Mouse (Mus musculus): ENCODE data around the gene Ugt1a1.
"Not testable (repeated sequence)": the region's sequence is repeated elsewhere in the genome, so short reads cannot be mapped to it uniquely, and the experiment has no call there.

Gene Ugt1a1

DNA sequence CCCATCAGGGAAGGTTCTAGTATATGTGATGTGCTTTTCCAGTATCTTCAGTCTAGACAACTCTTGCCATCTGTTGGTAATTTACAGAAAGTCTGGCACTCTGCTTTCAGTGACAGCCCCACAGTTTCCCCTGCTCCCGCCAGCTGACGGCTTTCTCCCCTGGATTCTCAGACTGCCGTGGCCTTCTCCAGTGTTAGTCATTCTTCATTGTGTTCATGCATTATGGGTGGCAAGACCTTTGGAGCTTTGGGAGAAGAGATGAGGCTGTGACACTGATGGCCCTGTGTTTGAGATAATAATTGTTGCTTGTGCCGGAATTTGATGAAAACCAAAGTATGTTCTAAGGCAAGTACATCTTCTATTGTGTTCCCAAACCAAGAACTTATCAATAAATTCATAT is 6.8 kb downstream of the Ugt1a1 start:
- DNase-seq (ENCODE audit: low spot score in 2 of 2), result no peak

DNA sequence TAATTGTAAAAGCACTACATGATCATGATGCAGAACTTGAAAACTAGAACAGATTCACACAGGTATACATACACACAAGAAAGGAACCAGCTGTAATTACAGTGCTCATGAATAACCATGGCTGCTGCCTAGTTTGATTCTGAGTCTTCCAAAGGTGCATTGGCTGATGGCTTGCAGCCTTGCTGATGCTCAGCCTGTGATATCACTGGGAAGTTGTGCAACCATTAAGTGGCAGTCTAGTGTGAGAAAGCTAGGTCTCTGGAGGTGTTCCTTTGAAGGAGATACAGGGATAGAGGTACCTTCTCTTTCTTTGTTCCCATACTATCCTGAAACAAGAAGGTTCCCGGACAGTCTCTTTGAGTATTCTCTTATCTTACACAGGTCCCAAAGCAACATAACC is 7.3 kb downstream of the Ugt1a1 start:
- DNase-seq (ENCODE audit: low spot score in 2 of 2), result no peak

DNA sequence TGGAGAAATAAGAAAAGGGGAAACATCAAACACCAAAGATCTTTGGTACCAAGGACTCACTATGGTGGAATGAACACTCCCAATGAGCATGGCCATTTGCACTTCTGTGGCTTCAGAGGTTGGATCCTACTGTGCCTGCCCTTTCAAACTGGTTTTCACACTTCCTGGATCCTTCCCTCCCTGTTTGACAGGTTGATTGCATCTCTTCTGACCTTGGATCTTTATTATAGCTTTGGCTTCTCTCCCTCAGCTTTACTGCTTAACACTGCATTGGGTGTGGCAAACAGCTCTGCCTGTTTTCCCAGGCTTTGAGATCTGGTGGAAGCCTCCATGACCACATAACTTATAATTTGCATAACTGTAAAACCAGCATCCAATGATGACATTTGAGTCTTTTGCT is 8.6 kb downstream of the Ugt1a1 start:
- no peak for DNase-seq (ENCODE audit: low spot score in 2 of 2)

DNA sequence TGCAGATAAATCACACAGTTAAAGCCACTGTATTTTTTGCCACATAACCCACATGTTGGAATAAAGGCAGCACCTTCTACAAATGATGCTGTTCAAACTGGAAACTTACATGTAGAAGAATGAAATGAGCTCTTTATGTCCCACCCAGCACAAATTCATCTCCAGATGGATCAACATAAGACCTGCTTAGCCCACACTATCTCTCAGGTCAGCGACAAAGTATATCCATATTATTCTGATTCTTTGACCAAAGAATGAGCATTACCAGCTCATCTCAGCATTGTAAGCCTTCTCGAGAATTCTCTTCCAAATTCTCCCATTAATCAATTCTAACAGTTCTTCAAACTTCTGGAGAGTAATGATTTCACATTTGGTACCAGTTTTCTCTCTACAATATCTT is 10.5 kb downstream of the Ugt1a1 start:
- DNase-seq (ENCODE audit: low spot score in 2 of 2), result no peak

DNA sequence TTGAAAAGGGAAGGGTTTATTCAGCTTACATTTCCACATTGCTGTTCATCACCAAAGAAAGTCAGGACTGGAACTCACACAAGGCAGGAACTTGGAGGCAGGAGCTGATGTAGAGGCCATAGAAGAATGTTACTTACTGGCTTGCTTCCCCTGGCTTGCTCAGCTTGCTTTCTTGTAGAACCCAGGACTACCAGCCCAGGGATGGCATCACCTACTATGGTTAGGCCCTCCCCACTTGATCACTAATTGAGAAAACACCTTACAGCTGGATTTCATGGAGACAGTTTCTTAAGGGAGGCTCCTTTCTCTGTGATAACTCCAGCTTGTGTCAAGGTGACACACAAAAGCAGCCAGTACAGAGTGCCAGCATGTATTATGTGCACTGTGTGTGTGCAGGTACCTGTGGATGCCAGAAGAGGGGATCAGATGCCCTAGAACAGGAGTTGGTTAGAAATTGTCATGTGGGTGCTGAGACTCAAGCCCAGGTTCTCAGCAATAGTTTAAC is 11.3 kb downstream of the Ugt1a1 start:
- not testable (repeated sequence) for DNase-seq (ENCODE audit: low spot score in 2 of 2)

DNA sequence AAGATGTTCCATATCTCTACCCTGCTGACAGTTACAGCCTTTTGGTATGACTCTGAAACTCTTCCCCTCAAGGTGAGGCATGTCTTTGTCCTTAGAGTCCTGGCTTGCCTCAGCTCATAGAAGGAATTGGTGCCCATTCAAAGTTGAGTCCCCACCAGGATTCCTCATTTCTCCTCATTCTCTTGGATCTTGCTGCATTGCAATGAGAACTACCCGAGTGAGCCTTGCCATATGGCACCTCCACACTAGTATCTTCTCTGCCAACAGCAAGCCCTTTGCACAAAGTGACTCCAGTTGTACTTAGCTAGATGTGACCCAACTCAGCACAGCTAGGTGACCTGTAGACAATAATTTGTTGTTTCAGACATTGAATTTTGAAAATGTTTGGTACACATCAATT is 11.8 kb downstream of the Ugt1a1 start:
- DNase-seq (ENCODE audit: low spot score in 2 of 2), result no peak

DNA sequence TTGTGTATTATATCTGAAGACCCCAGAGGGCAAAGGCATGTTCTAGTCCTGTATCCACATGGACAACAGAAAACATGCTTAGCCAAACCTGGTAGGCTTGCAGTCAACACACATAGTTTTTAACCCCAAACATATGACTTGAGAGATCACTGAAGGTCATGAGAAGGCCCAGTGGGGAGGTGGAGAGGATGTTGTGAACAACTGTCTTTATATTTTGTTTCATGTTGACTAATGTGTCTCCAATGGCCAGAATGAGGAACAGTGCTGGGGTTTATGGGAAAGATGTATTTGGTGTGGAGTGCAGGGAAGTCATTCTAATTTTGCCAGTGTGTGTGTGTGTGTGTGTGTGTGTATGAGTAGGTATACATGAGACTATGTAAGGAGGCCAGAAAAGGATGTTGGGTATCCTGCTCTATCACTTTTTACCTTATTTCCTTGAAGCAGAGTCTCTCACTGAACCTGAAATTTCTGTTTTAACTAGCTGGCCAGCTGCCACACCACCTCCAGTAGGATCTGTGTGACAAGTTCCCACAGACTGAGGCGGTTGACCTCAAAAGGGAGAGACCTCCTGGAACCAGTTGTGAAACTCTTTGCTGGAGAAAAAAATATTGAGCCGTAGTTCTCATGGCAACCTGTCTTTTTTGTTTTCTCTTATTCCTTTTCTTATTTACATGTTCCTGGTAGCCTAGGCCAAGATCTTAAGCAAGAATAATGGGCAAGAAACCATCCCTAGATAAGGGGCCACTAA is 12.4 kb downstream of the Ugt1a1 start:
- DNase-seq (ENCODE audit: low spot score in 2 of 2), result no peak

DNA sequence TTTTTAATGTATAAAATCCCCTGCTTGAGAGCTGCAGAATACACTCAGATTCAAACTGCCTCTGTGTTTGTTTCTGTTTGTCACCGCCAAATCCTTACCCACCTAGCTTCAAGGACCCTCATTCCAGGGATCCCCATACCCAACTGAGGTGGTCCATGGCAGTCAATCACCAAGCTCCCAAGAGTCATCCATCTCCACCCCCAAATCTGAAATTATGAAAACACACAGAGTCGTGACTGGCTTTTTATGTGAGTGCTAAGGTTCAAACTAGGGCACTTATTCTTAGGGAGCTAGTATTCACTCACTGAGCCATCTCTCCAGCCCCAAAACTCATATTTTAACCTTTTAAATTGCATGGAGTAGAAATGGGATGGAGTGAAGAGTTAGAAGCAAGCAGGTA is 13.5 kb downstream of the Ugt1a1 start:
- DNase-seq (ENCODE audit: low spot score in 2 of 2), result not testable (repeated sequence)

DNA sequence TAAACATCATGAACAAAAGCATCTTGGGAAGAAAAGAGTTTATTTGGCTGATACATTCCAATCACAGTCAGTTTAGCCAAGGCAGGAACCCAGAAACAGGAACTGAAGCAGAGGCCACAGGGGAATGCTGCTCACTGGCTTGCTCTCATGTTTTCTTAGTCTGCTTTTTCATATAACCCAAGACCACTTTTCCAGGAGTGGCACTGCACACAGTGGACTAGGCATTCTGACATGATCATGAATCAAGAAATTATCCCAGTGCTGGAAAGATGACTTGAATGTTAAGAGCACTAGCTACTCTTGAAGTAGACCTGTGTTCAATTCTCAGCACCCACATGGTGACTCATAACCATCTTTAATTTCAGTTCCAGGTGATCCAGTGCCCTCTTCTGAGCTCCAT is 14.0 kb downstream of the Ugt1a1 start:
- DNase-seq (ENCODE audit: low spot score in 2 of 2), result no peak

DNA sequence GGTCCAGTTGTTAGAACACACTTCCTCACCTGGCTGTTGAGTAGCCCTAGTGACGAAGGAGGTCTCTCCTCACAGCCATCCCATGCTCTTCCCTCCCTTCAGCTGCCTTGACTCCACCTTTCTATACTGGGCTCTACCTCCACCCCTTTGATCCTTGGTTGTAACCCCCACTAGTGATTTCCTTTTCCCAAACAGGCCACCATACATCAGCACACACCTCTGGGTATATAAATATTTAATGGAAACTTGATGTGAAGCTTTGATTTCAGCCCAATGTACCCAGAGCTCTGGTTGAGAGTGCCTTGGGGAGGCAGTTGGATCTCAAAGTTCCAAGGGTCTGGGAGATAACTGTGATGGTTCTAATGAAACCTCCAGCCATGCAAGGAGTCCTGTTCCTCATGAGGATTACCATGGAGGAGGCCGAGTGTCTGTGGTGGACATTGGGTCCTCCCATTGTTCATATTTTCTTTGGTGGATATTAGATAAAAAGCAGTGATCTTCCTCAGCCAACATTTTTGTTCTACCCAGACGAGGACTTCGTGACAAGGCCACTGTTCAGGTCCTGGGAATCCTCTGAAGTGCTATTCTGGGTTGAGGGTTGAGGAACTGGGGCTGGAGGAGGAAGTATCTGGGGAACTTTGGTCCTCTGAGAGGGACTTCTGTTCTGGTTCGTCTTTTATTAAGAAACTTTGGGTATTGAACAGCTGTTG is 15.1 kb downstream of the Ugt1a1 start, which contains the start of gene Mroh2a:
Gene Mroh2a, plus strand, starts transcription at position 317 of the 710 bp plus-strand sequence.
- no peak for DNase-seq (ENCODE audit: low spot score in 2 of 2)

DNA sequence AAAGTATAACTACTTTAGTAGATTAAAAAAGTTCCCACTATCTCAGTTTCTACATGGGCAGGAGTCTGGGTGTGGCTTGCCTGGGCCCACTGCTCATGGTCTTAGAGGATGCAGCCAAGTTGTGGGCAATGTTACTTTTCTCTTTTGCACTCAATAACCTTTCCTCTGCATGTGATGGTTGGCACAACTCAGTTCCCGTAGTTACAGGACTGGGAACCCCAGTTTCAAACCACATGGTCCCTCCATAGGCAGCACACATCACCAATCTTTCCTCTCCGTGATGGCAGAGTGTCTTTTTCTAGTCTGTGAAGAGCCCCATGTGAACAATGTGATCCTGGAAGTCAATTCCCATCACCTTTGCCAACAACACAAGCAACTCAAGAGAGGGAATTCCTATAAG is 15.7 kb downstream of the Ugt1a1 start:
- DNase-seq (ENCODE audit: low spot score in 2 of 2), result no peak

DNA sequence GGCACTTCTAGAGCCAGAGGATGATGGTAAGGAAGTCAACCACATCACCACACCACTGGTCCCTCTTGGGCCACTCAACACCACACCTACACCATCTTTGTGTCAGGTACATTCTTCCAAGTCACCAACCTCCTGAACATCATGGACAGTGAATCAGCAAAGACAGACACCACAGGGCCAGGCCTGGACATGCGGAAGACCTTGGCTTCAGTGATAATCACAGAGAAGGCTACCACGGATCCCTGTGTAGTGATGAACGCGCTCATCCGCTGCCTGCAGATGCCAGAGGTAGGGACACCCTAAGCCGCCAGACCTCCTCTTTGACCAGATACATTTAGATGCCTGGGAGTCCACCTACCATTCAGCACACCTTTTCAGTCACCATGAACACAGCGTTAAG is 16.4 kb downstream of the Ugt1a1 start:
- DNase-seq (ENCODE audit: low spot score in 2 of 2), result no peak

DNA sequence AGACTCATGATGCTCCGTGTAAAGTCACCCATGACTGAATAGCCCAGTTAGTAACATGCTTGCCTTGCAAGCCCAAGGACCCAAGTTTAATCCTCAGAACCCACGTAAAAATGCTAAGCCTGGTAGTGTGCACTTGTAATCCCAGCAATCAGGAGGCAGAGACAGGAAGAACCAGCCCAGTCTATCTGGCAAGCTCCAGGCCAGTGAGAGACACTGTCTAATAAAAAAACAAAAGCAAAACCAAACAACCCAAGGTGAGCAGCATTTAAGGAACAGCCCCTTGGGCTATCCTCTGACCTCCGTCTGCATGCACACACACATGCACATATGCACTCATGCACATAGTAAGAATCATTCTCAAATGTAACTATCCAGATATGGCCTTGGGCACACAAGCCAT is 17.8 kb downstream of the Ugt1a1 start:
- DNase-seq (ENCODE audit: low spot score in 2 of 2), result no peak

DNA sequence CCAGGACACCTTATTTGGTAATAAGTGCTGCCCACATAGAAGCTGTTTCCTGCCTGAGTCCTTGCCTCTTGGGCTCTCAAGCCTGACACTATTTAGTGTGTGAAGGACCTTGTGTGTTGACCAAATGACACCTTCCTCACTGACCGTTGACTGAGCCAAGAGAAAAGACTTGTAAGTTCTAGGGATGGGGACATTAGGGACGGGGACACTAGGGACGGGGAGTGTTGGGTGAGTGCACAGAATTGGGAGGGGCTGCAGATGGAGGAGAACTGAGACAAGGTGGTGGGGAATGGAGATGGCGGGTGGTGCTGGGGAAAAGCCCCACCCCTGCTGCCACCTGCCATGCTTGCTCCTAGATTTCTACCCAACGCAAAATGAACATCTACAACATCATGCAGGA is 18.2 kb downstream of the Ugt1a1 start:
- DNase-seq (ENCODE audit: low spot score in 2 of 2), result no peak

DNA sequence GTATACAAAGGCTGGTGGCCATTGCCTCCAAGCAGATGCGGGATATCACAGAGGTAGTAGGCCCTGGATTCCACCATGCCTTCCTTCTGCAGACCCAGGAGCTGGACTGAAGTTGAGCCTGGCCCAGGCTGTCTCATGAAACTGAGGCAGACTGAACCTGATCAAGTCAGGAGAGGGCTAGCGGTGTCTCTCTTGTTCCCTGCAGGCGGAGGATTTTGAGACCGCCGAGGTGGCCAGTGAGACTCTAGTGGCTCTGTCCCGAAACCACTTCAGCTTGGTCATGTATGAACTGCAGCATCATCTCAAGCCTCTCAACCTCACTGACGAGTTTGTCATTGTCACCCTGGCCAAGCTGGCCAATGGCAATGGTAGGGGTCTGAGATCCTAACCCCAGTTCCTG is 18.7 kb downstream of the Ugt1a1 start:
- DNase-seq (ENCODE audit: low spot score in 2 of 2), result no peak

DNA sequence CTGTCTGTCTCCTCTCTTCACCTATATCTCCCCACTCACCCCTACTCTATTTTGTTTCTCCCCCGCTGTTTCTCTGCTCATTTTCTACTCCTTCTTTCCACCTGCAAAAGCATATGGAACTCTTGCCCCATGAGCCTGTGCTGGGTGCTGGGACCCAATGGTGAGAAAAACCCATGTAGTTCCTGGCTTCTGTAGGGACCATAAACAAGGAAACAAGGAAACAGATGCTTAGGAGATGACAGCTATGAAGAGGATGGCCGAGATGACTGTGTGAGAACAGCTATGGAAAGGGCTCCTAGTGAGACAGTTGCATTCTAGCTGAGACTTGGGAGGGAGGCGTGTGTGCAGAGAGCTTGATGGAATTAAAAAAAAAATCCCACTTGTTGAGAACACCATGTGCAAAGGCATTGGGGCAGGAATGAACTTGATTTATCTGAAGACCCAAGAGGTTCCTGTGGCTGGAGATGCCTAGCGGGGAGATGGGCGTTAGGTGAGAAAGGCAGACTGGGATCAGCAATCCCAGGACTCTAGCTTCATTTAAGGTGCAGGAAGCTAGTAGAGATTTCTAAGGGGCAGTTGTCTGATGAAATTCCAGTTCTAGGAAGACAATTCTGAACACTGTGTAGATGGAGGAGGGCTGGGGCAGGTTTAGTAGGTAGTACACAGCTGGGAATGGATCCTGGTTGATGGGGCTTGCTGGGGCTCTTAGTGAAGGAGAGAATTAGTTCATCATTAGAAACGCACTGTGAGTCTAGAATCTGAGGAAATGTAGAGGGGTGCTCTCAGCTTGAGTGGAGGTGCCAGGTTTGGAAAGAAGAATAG is 19.4 kb downstream of the Ugt1a1 start:
- no peak for DNase-seq (ENCODE audit: low spot score in 2 of 2)

DNA sequence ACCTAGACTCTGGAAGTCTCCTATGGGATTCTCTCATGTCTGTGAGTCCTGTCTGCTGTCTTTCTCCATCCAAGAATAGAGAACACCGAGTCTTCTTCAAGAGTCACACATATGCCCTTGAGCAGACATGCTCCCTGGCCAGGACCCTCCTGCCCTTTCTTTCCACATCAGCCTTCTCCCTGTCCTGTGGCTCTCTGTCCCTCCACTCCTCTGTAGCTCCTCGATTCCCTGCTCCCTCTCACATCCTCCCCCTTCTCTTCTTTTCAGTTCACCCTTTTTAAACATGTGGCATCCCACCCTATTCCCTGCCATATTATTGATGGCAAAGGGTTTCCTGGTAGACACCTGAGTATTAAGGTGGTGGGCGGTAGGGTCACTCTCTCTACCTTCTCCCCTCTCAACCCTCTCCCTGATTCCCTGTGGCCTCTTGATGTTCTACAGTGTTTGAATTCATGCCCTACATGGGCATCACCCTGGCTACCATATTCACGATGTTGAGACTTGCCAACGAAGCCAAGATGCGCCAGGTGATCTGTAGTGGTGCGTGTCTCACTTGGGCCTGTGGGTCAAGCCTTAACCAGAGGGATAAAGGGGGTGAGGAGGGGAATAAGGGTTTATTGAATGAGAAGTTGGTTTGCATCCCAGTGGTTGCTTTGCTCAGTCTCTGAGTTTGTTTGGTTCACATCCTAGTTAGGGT is 20.2 kb downstream of the Ugt1a1 start:
- no peak for DNase-seq (ENCODE audit: low spot score in 2 of 2)

DNA sequence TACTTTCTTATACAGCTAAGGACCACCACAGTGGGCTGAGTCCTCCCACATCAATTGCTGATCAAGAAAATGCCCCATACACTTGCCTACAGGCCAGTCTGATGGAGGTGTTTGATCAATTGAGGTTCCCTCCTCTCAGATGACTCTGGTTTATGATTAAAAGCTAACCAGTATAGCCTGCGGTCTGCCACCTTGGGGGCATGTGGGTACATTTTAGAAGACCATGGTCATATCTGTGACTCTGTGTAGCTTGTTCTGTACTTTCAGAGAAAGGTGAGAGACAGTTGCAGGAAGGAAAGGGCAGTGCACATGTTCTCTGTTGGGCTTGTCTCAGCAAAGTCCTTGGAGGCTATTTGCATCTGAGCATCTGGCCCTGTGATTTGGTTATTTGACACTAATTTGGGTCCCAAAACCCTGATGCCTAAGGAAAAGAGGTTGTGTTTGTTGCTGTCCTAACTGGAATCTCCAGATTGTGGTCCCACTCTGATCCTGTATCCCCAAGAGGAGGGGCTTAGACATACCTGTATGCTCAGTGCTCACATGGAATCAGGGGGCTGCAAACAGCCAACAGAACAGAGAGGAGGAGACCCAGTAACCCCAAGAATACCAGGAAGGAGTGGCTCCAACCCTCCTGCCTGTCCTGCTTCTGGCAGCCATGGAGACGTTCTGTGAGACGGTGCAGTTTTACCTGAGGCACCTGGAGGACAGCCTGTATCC is 21.1 kb downstream of the Ugt1a1 start:
- DNase-seq (ENCODE audit: low spot score in 2 of 2), result no peak

DNA sequence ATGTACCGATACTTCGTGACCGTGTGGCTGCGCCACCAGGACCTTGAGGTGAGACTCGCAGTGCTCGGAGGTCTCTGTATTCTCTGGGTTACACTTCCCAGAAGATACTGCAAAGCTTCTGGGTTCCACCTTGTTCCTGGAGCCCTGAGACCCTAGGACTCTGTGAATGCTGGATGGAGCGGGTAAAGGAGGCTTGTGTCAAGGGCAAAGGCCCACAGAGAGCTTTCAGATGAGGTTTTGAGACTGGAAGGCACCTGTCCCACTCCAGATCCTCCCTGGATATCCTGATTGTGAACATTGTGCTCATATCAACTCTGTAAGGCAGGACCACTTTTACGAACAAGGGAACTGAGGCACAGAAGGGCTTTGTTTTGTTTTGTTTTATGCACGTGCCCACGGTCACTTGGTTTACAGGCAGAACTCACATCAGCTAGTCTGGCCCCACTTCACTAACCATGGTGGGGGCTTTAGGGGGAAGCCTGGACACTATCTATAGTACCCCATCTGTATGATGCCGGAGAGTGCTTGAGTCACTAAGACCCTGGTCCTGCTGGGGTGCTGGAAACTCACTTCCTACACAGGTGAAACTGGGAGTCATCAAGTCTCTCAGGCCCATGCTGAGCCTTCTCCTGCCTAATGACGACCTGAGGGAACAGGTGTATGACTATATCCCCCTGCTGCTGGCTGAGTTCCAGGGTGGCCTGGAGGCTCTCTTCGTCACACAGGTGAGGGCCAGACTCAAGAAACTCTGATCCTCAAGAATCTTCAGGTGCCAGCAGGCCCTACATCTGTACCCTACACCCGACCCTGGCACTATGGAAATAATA is 21.9 kb downstream of the Ugt1a1 start:
- no peak for DNase-seq (ENCODE audit: low spot score in 2 of 2)

DNA sequence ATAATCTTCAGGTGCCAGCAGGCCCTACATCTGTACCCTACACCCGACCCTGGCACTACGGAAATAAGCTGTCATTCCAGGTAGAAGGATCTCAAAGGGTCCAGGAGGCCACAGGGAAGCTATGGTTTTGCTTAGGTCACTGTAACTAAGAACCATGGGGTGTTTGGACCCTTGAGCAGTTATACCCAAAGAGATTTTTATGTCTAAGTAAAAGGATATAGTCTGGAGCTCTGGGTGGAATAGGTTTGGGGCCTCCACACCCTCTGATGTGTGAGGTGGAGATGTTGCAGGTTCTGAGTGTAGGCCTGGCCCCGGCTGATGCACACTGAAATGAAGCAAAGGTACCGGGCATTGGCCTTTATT is 22.5 kb downstream of the Ugt1a1 start:
- no peak for DNase-seq (ENCODE audit: low spot score in 2 of 2)
